Mouse (Mus musculus): ENCODE data around the gene Gpx4.

Gene Gpx4

GRCm38 (mm10) chr10:80072623-80073489 is 25.9 kb downstream of the Gpx4 start:
- DNase-seq (ENCODE audit: low read depth, low spot score) = no peak

- DNase-seq (ENCODE audit: low read depth, low spot score) = peak; percentile 80
Measured at GRCm38 (mm10) chr10:80074813-80075601, 28.0 kb downstream of the Gpx4 start.

- DNase-seq (ENCODE audit: low read depth, low spot score) = no peak
Measured at GRCm38 (mm10) chr10:80075924-80076323, 29.0 kb downstream of the Gpx4 start.

GRCm38 (mm10) chr10:80076386-80076785 is 29.4 kb downstream of the Gpx4 start:
- DNase-seq (ENCODE audit: low read depth, low spot score) = no peak

- no peak for DNase-seq (ENCODE audit: low read depth, low spot score)
Measured at GRCm38 (mm10) chr10:80077312-80077711, 30.3 kb downstream of the Gpx4 start.

- DNase-seq (ENCODE audit: low read depth, low spot score) = no peak
Measured at GRCm38 (mm10) chr10:80078366-80078765, 31.4 kb downstream of the Gpx4 start.

DNA sequence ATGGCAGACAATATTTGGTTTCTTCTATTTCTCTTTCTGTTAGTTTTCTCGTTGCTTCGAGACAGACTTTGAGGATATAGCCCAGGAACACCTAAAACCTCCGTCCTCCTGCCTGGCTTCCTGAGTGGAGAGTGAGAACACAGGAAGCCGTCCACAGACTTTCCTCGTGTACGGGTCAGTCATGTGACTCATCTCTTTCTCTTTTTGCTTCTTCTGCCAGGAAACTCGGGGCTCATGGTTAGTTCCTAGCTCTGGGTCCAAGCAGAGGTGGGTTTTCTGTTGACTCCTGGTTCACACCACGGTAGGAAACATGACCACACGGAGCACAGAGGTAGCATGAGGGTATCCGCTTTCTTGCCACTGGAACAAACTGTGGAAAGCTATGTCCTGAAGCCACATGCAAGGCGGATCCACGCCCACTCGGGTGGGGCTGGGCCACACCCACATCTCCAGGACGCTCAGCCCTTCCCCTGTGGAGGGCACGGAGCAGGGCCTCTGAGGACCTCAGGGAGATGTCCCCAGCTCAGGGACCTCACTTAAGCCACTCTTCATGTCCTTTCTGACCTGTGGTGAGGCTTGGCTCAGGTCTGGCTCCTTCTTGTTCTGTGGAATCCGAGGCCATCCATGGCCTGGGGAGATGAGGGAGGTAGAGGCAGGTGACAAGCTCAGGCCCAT is 33.6 kb downstream of the Gpx4 start:
- DNase-seq (ENCODE audit: low read depth, low spot score) = no peak

GRCm38 (mm10) chr10:80081075-80081474 is 34.1 kb downstream of the Gpx4 start:
- no peak for DNase-seq (ENCODE audit: low read depth, low spot score)

GRCm38 (mm10) chr10:80084817-80085487 is 38.0 kb downstream of the Gpx4 start:
- DNase-seq (ENCODE audit: low read depth, low spot score) = no peak

DNA sequence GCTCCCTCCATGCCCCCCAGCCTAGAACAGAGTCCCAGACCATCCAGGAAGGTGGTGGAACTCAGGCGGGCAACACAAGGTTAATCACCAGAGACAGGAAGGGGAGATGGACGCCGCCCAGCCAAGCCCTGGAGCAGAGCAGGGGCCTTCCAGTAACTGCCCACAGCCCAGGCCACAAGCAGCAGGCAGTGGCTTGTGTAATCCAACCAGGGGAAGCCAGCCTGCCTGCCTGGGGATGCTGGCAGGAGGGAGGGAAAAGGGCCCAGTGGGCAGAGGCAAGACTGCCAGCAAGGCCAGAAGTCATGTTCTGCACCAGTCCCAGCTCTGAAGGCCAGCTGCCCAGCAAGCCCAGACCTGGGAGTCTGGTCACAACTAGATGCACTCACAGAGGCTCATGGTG is 39.9 kb downstream of the Gpx4 start:
- no peak for DNase-seq (ENCODE audit: low read depth, low spot score)

GRCm38 (mm10) chr10:80087483-80087882 is 40.5 kb downstream of the Gpx4 start:
- no peak for DNase-seq (ENCODE audit: low read depth, low spot score)

GRCm38 (mm10) chr10:80089146-80089545 is 42.2 kb downstream of the Gpx4 start:
- no peak for DNase-seq (ENCODE audit: low read depth, low spot score)

DNA sequence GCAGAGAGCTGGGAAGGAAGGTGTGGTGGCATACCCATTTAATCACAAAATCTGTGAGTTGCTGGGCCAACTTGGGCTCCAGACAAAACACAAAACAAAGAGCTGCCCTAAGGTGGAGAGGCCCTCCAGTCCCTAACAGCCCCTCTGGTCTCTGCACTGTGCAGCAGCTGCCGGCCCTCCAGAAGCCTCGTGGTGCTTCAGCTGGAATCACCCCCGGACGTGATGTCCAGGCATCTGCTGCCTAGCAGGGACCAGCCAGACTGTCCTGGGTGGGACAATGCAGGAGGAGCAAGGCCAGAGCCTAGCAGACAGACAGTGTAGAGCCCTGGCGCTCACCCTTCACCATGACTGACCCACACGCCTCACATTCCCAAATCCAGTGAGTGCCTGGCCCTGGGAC is 44.6 kb downstream of the Gpx4 start:
- DNase-seq (ENCODE audit: low read depth, low spot score) = no peak

DNA sequence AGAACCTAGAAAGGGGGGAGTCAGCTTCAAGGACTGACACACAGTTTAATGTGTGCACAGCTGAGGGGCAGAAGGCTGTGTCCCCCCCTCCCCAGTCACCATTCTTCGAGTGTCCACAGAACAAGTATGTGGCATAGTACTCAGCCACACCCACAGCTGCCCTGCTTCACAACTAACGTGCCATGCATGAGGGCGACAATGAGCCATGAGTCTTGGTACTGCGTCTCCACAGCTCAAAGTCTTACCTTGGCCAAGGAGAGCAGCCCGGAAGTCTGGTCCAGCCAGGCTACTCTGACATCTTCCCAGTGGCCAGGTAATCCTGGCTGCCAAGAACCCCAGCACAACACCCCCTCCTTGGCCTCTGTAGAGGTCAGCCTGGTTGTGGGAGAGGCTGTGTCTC is 45.7 kb downstream of the Gpx4 start:
- no peak for DNase-seq (ENCODE audit: low read depth, low spot score)

GRCm38 (mm10) chr10:80094085-80094484 is 47.1 kb downstream of the Gpx4 start:
- DNase-seq (ENCODE audit: low read depth, low spot score) = no peak

- no peak for DNase-seq (ENCODE audit: low read depth, low spot score)
Measured at GRCm38 (mm10) chr10:80094684-80095083, 47.7 kb downstream of the Gpx4 start.

DNA sequence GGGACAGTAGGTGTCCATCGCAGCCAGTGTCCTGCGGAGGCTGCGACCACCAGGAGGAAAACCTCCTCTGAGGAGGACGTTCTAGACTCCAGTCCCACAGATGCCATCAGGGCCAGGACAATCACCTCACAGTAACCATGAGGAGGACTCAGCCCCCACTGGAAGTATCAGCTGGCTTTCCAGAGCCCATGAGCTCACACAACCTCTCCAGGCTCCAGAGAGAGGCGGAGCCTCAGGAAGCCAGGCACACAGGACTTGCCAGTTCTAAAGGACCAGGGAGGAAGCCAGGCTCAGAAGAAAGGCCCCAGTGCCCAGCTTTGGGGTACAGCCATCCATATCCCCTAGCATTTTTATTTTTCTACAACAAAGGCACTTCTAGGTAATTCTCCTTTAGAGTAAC is 48.6 kb downstream of the Gpx4 start:
- DNase-seq (ENCODE audit: low read depth, low spot score) = no peak

DNA sequence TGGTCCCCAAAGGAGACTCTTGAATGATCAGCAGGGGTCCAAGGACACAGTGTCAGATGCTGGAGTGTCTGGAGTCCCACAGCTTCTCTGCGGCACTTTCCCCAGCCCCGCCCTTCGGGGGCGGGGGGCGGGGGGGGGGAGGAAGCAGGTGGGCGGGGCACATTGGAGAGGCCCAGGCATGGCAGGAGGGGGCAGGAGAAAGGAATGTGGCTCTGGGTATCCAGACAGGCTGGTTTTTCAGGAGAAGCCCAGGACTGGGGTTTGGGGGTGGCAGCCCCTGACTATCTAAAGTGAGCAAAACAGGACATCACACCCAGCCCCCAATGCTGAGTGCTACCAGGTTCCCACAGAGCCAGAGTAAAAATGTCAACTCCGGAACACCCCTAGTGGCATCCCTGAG is 50.3 kb downstream of the Gpx4 start:
- peak; percentile 50 for DNase-seq (ENCODE audit: low read depth, low spot score)

GRCm38 (mm10) chr10:80098630-80099029 is 51.7 kb downstream of the Gpx4 start:
- no peak for DNase-seq (ENCODE audit: low read depth, low spot score)

DNA sequence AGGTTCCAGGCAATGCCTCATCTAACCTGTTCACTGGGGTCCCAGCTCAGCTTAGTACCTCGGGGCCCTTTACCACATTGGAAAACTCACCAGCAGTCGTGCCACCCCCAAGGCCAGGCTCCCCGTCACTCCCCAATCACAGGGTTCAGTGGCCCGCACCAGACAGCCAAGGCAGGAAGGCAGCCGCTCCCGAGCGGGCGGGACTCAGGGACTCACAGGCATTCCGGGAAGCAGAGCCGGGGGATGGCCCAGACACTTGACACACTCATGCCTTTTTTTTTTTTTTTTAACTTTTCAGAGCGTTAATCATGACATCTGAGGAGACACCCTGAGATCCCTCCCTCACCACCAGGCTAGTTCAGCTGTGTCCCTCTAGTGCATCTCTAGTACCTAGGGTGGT is 54.0 kb downstream of the Gpx4 start:
- no peak for DNase-seq (ENCODE audit: low read depth, low spot score)

GRCm38 (mm10) chr10:80102216-80102915 is 55.4 kb downstream of the Gpx4 start:
- peak; percentile 81 for DNase-seq (ENCODE audit: low read depth, low spot score)
